Mouse (Mus musculus) intestine, embryonic 16.5 days (tissue): Measurements from ENCODE around the gene Tlcd2. TPM values are rescaled to one million over a fixed set of nuclear protein-coding genes. Genes with fewer than 3 reads are reported as not detected.
A peak's percentile ranks its signal among the peaks of the same experiment; 100 is the strongest.
"Not testable (repeated sequence)": the region's sequence is repeated elsewhere in the genome, so short reads cannot be mapped to it uniquely, and the experiment has no call there.

Source experiments
- ATAC-seq: fragments of 200-750 bp; cut with Nextera tagmentation; 2 replicates; pipeline ENCODE4 v1.8.0; 2017; ENCODE audit warnings: moderate TSS enrichment, moderate library complexity
- H3K27ac ChIP-seq: fragments of 300-500 bp; sonication (generic); 2 replicates; pipeline ENCODE4 v1.5.1; 2014; ENCODE audit warnings: mild to moderate bottlenecking, low read length
- H3K27me3 ChIP-seq: fragments of 300-500 bp; sonication (generic); replicated peaks from 2 replicates; pipeline ENCODE4 v1.6.1; 2014; ENCODE audit warnings: low read length, control low read depth, mixed read lengths; ENCODE audit not compliant: control insufficient read depth, insufficient read depth
- H3K36me3 ChIP-seq: fragments of 300-500 bp; sonication (generic); 2 replicates; pipeline ENCODE4 v1.6.1; 2014; ENCODE audit warnings: low read length, control low read depth; ENCODE audit not compliant: control insufficient read depth, insufficient read depth
- H3K4me1 ChIP-seq: fragments of 300-500 bp; sonication (generic); 2 replicates; pipeline ENCODE4 v1.6.1; 2014; ENCODE audit warnings: low read length, control low read depth, mixed read lengths; ENCODE audit not compliant: control insufficient read depth, insufficient read depth
- H3K4me2 ChIP-seq: fragments of 300-500 bp; sonication (generic); 2 replicates; pipeline ENCODE4 v1.6.1; 2014; ENCODE audit warnings: low read depth, low read length, control low read depth
- H3K4me3 ChIP-seq: fragments of 300-500 bp; sonication (generic); 2 replicates; pipeline ENCODE4 v1.5.1; 2014; ENCODE audit warnings: mild to moderate bottlenecking, low read length
- H3K9ac ChIP-seq: fragments of 300-500 bp; sonication (generic); 2 replicates; pipeline ENCODE4 v1.6.1; 2014; ENCODE audit warnings: low read depth, low read length
- H3K9me3 ChIP-seq: fragments of 300-500 bp; sonication (generic); 2 replicates; pipeline ENCODE4 v1.6.1; 2016; ENCODE audit warnings: low read length, control low read depth; ENCODE audit not compliant: control insufficient read depth
- WGBS: fragments of 180-500 bp; shearing (Covaris S2); extraction: QIAGEN DNeasy Blood & Tissue Kit; methylation state at CpG from one replicate; pipeline ENCODE4 v1.1.7; 2014; 5-methylcytosine and 5-hydroxymethylcytosine counted together
- polyA plus RNA-seq: library from polyadenylated mRNA; unstranded; fragments of >200 nt; fragmentation: Nextera tagmentation; extraction: Ambion mirVana; gene quantifications from 2 replicates; pipeline ENCODE4 v1.2.1, GENCODE M21; 2015

The Tlcd2 gene
- polyA plus RNA-seq, 1 experiment from 2014 or later: 19.6 TPM

DNA sequence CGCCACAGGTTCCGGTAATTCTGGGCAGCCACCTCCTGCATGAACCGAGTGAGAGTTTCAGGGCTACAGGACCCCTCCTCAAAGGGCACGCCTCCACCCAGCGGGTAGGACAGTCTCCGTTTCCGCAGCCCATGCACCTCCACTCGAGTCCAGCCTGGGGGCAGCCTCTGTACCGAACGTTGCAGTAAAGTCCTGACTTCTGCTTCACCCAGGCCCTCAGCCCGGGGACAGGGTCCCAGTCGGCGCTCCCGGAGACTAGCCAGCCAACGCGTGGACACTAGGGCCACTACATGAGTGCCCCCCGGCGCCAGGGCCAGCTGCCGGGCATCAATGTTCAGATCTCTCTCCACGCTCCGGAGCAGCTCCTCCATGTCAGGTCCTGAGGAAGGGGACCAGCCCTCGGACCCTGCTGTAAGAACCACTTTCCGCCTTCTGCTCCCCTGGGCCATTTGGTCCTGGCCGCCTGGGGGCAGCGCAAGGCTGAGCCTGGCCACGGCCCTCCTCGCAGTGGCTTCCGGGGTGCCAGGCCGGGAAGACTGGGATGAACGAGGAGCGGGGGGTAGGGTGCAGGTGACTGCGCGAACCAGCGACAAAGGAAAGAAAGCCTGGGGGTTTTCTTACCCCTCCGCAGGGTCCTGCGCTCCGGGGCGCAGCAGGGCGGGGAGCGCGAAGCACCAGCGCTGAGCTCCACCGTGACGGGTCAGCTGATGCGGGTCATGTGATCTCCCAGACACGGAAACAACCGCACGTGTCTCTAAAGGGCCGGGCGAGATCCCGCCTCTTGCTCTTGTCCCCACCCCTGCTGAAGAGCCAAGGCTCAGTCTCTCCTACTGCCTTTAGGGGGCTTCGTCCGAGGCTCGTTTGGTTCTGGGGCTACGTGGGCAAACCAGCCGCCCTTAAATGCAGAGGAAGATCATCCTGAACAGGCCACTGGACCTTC lies 7.3 kb upstream of the Tlcd2 start, which contains the start of gene Wdr81:
TSS of gene Wdr81 (minus strand) at position 727 of the 940 bp plus-strand sequence.
- 0 out of 2 replicates have a peak, but pooled peaks cover 2% of the 10 kb centered on the region for H3K36me3 ChIP-seq
- H3K4me3 ChIP-seq: peak within 1 kb of the TSS; percentile 75
- H3K27me3 ChIP-seq: no peaks in the 10 kb centered on the region
- peak within 1 kb of the TSS; percentile 68; the same call in 1 of the 2 replicates for H3K27ac ChIP-seq
- H3K9me3 ChIP-seq: no peaks in the 10 kb centered on the region
- WGBS: 2% methylated on average over 56 of the region's 56 CpGs
- peak within 1 kb of the TSS; percentile 74 for H3K9ac ChIP-seq
- peak within 1 kb of the TSS; percentile 90 for H3K4me2 ChIP-seq
- peaks cover 16% of the 10 kb centered on the region for H3K4me1 ChIP-seq
- peak; percentile 93 for ATAC-seq

DNA sequence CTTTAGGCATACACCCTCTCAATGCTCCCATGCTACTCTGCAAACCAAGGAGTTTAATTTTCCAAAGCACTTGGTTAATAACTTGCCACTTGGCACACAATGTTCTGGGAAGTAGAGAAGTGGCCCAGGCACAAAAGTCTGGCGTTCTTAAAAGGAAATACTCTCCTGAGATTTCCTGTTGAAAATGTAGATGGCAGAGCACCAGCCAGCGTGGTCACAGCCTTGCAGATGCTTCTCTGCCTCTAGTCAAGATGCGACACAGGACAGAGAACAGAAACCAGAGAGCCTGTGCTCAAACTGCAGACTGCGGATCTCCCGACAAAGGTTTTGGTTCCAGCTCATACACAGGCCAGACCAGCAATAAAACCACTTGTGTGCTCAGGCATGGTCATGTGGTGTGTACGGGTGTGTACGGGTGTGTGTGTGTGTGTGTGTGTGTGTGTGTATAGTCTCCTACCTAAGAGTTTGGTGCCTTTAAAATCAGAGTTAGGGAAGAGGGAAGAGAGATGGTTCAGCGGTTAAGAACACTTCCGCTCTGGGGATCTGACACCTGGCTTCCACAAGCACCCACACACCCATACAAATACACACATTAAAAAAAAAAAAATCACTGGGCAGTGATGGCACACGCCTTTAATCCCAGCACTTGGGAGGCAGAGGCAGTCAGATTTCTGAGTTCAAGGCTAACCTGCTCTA lies 6.3 kb upstream of the Tlcd2 start:
- H3K4me1 ChIP-seq: peaks cover 24% of the 10 kb centered on the region
- peak overlapping the region; percentile 68; the same call in 1 of the 2 replicates for H3K27ac ChIP-seq
- no peaks in the 10 kb centered on the region for H3K9me3 ChIP-seq
- WGBS: 69% methylated on average over 10 of the region's 10 CpGs
- ATAC-seq: no peak
- peak overlapping the region; percentile 90 for H3K4me2 ChIP-seq
- peak overlapping the region; percentile 75 for H3K4me3 ChIP-seq
- H3K36me3 ChIP-seq: no peaks in the 10 kb centered on the region
- H3K9ac ChIP-seq: peak overlapping the region; percentile 74
- no peaks in the 10 kb centered on the region for H3K27me3 ChIP-seq

DNA sequence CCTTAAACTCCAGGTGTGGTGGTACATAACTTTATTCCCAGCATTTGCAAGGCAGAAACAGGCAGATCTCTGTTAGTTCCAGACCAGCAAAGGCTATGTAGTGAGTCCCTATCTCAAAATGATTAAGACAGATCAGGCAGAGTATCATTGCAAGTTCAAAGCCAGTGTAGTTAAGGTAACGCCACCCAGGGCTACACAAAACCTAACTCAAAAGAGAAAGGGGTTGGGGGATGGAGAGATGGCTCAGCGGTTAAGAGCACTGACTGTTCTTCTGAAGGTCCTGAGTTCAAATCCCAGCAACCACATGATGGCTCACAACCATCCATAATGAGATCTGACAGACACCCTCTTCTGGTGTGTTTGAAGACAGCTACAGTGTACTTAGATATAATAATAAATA lies 5.5 kb upstream of the Tlcd2 start:
- H3K4me1 ChIP-seq: peaks cover 24% of the 10 kb centered on the region
- H3K9ac ChIP-seq, H3K4me3 ChIP-seq, H3K27me3 ChIP-seq, H3K4me2 ChIP-seq, H3K9me3 ChIP-seq, ATAC-seq, H3K36me3 ChIP-seq, H3K27ac ChIP-seq: not testable (repeated sequence)
- WGBS: 93% methylated on average over 2 of the region's 2 CpGs

DNA sequence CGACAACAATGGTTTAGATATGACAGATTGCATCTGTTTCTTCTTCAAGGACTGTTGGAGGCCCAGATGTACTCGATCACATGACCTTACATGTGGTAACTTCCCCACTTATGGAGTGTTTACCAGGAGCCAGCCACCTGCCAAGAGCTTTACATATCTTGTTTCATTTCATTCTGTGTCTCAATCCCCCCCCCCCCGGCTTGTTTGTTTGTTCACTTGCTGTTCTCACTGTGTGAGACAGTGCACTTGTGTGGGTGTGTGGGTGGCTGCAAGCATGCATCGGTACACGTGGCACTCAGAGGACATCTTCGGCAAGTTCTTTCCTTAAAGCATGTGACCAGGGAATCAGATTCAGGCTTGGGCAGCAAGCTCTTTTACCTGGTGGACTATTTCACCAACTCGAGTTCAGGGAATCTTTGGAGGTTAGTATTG lies 5.1 kb upstream of the Tlcd2 start:
- H3K36me3 ChIP-seq: no peaks in the 10 kb centered on the region
- WGBS: 85% methylated on average over 7 of the region's 7 CpGs
- H3K9me3 ChIP-seq: no peaks in the 10 kb centered on the region
- no peak for ATAC-seq
- H3K9ac ChIP-seq: no peak overlapping the region
- no peak overlapping the region for H3K4me2 ChIP-seq
- H3K4me1 ChIP-seq: peaks cover 24% of the 10 kb centered on the region
- no peak overlapping the region for H3K27ac ChIP-seq
- no peaks in the 10 kb centered on the region for H3K27me3 ChIP-seq
- H3K4me3 ChIP-seq: no peak overlapping the region

DNA sequence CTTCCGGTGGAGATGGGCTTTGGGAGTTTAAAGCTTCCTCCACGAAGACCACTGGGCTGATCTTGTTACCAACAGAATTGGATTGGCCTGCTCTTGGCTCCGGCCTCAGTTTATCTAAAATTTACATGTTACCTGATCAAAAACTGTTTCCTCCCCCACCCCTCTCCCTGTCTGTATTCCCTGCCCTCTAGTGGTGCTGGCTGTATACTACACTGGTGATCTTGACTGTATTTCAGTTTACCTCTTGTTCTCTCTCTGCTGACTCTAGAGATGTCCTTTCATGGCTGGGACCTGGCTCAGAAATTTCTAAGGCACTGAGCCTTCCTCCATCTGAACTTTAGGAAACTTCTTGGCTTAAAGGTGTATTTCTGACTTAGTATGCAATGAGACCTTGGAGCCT lies 3.3 kb upstream of the Tlcd2 start:
- no peak for ATAC-seq
- no peaks in the 10 kb centered on the region for H3K36me3 ChIP-seq

DNA sequence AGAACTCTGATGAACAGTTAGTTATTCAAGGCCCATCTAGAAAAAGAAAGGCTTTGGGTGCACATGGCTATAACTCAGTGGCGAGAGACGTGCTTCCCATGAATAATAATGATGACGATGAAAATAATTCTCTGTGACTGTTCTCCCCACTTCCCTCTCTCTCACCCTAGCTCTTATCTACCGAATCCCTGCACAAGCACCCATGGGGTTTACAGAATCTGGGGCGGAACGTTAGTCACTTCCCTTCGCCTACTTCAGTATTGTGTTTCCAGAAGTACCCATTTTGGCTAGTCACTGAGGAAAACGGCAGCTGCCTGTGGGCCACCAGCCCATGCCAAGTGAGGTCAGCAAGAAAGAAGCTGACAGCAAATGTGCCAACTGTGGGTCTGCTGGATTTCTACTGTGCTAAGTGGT lies 2.9 kb upstream of the Tlcd2 start:
- no peak overlapping the region for H3K4me3 ChIP-seq
- H3K27ac ChIP-seq: no peak overlapping the region
- no peaks in the 10 kb centered on the region for H3K27me3 ChIP-seq
- 77% methylated on average over 8 of the region's 8 CpGs for WGBS
- H3K9ac ChIP-seq: no peak overlapping the region
- no peaks in the 10 kb centered on the region for H3K9me3 ChIP-seq
- no peak overlapping the region for H3K4me2 ChIP-seq
- peaks cover 34% of the 10 kb centered on the region for H3K4me1 ChIP-seq
- H3K36me3 ChIP-seq: no peaks in the 10 kb centered on the region
- no peak for ATAC-seq

More for the DNA sequence above, 3.3 kb upstream of the Tlcd2 start:
- peaks cover 34% of the 10 kb centered on the region for H3K4me1 ChIP-seq
- H3K9me3 ChIP-seq: no peaks in the 10 kb centered on the region
- H3K27me3 ChIP-seq: no peaks in the 10 kb centered on the region
- no peak overlapping the region for H3K4me3 ChIP-seq
- 16% methylated on average over 3 of the region's 3 CpGs for WGBS
- H3K4me2 ChIP-seq: no peak overlapping the region
- H3K27ac ChIP-seq: no peak overlapping the region
- H3K9ac ChIP-seq: no peak overlapping the region

DNA sequence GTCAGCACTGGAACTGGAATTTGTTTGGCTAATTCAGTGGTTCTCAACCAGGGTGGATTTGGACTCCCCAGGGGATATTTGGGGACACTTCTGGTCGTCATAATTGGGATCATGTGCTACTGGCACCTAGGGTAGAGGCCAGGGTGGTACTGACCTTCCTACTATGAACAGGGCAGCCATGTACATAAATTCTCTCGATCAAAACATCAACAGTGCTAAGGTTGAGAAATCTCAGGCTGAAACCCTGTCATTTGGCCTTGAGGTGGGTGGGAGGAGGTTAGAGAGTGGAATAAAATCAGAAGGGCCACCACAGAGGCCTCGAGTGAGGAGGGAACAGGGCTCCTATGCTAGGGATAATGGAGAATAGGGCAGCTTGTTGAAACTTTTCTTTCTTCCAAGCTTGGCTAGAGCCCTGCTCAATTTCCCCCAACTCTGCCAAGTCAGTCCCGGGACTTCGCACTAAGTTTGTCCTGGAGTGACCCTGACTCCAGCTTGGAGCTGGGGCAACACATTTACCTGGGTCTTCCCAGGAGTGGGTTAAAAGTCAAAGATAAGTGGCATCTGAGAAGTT lies 2.3 kb upstream of the Tlcd2 start:
- no peaks in the 10 kb centered on the region for H3K9me3 ChIP-seq
- H3K4me2 ChIP-seq: no peak overlapping the region
- 76% methylated on average over 5 of the region's 5 CpGs for WGBS
- H3K27me3 ChIP-seq: no peaks in the 10 kb centered on the region
- 0 out of 2 replicates have a peak overlapping the region, but pooled peaks have one; percentile 68 for H3K9ac ChIP-seq
- no peak for ATAC-seq
- no peaks in the 10 kb centered on the region for H3K36me3 ChIP-seq
- peak overlapping the region; percentile 98 for H3K27ac ChIP-seq
- peaks cover 32% of the 10 kb centered on the region for H3K4me1 ChIP-seq
- H3K4me3 ChIP-seq: no peak overlapping the region

DNA sequence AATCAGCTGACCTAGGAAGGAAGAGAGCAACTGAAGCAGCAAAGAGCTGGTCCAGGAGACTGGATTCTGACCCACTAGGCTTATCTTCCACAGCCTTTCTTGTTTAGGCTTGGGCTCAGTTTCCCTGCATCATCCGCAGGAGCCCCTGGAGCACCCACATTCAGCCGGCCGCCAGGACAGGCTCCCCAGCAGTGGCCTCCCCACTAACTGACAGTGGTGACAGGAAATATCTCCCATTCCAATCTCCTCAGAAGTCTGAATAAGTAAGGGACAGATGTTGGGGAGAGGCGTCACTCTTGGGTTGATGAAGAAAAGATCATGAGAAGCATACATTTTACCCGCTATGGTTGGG lies 1.8 kb upstream of the Tlcd2 start:
- Histone ChIP-seq H3K36me3 (no peaks in the 10 kb centered on the region), H3K9ac (0 out of 2 replicates have a peak overlapping the region, but pooled peaks have one; percentile 68), H3K9me3 (no peaks in the 10 kb centered on the region), H3K4me3 (peak overlapping the region; percentile 51; the same call in 1 of the 2 replicates), H3K4me1 (peaks cover 31% of the 10 kb centered on the region), H3K4me2 (peak overlapping the region; percentile 86), H3K27ac (peak overlapping the region; percentile 98), H3K27me3 (no peaks in the 10 kb centered on the region)
- 27% methylated on average over 5 of the region's 5 CpGs for WGBS
- no peak for ATAC-seq
